Mouse (Mus musculus): ENCODE results near the gene Ube2e2. TPM values are rescaled to one million over a fixed set of nuclear protein-coding genes. Genes with fewer than 3 reads are reported as not detected.

The Ube2e2 gene
- polyA plus RNA-seq, 1 experiment: 43.2 TPM

DNA sequence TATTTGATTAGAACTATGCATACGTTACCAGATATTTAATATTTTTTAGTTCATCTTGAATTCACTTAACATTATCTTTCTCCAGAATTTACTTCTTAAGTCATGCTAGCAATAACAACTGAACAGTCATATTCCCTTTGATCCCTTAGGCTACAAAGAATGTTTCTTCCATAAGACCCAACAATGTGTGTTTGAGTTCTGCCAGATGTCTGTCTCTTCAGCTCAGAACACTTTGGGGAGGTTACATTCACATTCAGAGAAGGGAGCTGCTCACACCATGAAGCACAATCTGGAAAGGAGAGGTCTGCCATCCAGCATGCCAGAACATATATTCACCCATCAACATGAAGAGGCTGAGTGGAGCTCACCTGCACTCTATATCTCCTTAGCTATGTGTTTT lies 65.4 kb downstream of the Ube2e2 start:
- no peaks in the 10 kb centered on the region for H3K36me3 ChIP-seq (ENCODE audit: control insufficient read depth, insufficient read depth, low read length)
- H3K4me1 ChIP-seq (ENCODE audit: control insufficient read depth, insufficient read depth, insufficient read length): no peaks in the 10 kb centered on the region
- DNase-seq (ENCODE audit: low read depth in 1 of 2, low spot score in 2 of 2): no peak
- WGBS: 90% methylated on average over 1 of the region's 1 CpGs
- H3K4me3 ChIP-seq (ENCODE audit: extremely low read depth, insufficient read depth, insufficient read length): no peak overlapping the region
- TF ChIP-seq CTCF (IDR thresholded peaks at IDR 0.05; ENCODE audit: extremely low read depth, insufficient read depth, insufficient read length, insufficient replicate concordance) (no peak), POLR2A (IDR thresholded peaks at IDR 0.05; ENCODE audit: low read depth, low read length) (no peak)
- H3K27ac ChIP-seq (ENCODE audit: insufficient read depth, low read length): no peak overlapping the region
- no peaks in the 10 kb centered on the region for H3K27me3 ChIP-seq (ENCODE audit: control insufficient read depth, insufficient read depth, low read length)

DNA sequence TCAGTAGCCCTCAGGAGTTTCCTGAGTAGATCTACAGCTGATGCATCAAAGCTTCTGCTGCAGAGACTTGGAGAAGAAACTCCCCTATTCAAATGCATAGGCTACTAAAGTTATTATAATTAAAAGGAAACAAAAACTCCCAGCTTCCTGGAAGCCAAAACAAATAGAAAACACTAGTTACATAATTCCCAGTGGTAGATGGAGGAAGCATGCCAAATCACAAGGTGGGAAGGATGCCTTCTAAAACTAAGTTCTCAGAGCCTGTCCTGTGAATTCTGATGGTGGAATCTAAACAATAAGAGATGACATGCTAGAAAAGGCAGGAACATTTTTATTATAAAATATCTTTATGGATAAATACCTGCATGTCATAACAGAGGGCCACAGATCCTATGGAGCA lies 67.3 kb downstream of the Ube2e2 start:
- Histone ChIP-seq H3K27me3 (ENCODE audit: control insufficient read depth, insufficient read depth, low read length) (no peaks in the 10 kb centered on the region), H3K36me3 (ENCODE audit: control insufficient read depth, insufficient read depth, low read length) (no peaks in the 10 kb centered on the region), H3K27ac (ENCODE audit: insufficient read depth, low read length) (no peak overlapping the region), H3K4me3 (ENCODE audit: extremely low read depth, insufficient read depth, insufficient read length) (no peak overlapping the region), H3K4me1 (ENCODE audit: control insufficient read depth, insufficient read depth, insufficient read length) (no peaks in the 10 kb centered on the region)
- TF ChIP-seq CTCF (IDR thresholded peaks at IDR 0.05; ENCODE audit: extremely low read depth, insufficient read depth, insufficient read length, insufficient replicate concordance): no peak
- no peak for TF ChIP-seq POLR2A (IDR thresholded peaks at IDR 0.05; ENCODE audit: low read depth, low read length)
- no peak for DNase-seq (ENCODE audit: low read depth in 1 of 2, low spot score in 2 of 2)

DNA sequence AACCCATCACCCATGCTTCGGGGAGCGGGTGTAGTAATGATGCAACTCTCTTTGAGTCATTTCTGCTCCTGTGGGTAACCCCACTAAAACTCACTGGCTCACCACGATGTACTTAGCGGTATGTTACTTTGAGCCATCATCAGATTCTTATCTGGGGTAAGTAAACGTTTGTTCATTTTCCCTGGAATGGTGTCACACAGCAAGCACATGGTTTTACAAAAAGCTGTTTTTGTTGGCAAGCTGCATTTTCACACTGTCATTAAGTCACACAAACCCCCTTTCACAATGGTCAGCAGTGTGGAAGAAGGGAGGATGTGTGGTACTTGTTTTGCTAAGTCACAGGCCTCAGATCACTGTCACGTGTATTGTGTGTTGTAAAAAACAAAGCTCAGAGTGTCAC lies 73.4 kb downstream of the Ube2e2 start:
- Histone ChIP-seq H3K4me3 (ENCODE audit: extremely low read depth, insufficient read depth, insufficient read length) (no peak overlapping the region), H3K27ac (ENCODE audit: insufficient read depth, low read length) (no peak overlapping the region), H3K4me1 (ENCODE audit: control insufficient read depth, insufficient read depth, insufficient read length) (no peaks in the 10 kb centered on the region), H3K36me3 (ENCODE audit: control insufficient read depth, insufficient read depth, low read length) (no peaks in the 10 kb centered on the region), H3K27me3 (ENCODE audit: control insufficient read depth, insufficient read depth, low read length) (no peaks in the 10 kb centered on the region)
- TF ChIP-seq CTCF (IDR thresholded peaks at IDR 0.05; ENCODE audit: extremely low read depth, insufficient read depth, insufficient read length, insufficient replicate concordance) (no peak), POLR2A (IDR thresholded peaks at IDR 0.05; ENCODE audit: low read depth, low read length) (no peak)
- no peak for DNase-seq (ENCODE audit: low read depth in 1 of 2, low spot score in 2 of 2)
- WGBS: 76% methylated on average over 6 of the region's 6 CpGs

DNA sequence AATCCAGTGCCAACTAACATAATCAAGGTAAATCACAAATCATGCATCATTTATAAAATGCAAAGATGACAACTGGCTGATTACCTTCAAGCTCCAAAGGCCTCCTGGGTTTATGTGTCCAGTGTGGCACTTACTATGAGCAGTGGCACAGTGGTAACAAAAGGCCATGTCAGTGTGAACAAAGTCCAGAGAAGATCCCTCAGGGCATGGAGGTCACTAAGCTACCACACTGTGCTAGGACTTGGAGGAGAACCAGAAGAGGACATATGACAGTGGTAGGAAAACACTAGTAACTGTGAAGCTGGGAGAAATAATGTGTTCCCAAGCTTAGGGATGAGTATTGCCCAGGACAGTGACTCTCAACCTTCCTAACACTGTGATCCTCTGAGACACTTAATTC lies 97.2 kb downstream of the Ube2e2 start:
- Histone ChIP-seq H3K4me1 (ENCODE audit: control insufficient read depth, insufficient read depth, insufficient read length) (no peaks in the 10 kb centered on the region), H3K27ac (ENCODE audit: insufficient read depth, low read length) (no peak overlapping the region), H3K4me3 (ENCODE audit: extremely low read depth, insufficient read depth, insufficient read length) (no peak overlapping the region), H3K36me3 (ENCODE audit: control insufficient read depth, insufficient read depth, low read length) (no peaks in the 10 kb centered on the region), H3K27me3 (ENCODE audit: control insufficient read depth, insufficient read depth, low read length) (no peaks in the 10 kb centered on the region)
- TF ChIP-seq CTCF (IDR thresholded peaks at IDR 0.05; ENCODE audit: extremely low read depth, insufficient read depth, insufficient read length, insufficient replicate concordance) (no peak), POLR2A (IDR thresholded peaks at IDR 0.05; ENCODE audit: low read depth, low read length) (no peak)
- DNase-seq (ENCODE audit: low read depth in 1 of 2, low spot score in 2 of 2): no peak

DNA sequence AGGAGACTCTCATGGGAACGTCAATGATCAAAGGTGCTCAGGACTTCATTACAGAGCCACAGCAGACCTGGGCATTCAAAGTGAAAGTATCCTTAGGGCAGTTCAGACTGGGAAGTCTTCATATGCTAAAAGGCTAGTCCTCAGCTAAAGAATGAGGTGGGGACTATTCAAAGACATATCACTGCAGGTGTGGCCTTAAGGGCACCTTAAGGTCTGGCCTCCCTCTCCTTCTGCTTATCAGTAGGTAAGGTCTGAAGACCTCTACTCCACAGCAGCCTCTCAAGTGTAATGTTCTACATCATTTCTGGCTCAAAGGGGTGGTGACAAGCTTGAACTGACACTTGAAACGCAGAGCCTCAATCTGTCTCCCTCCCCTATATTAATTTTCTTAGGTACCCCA lies 98.3 kb downstream of the Ube2e2 start:
- no peaks in the 10 kb centered on the region for H3K36me3 ChIP-seq (ENCODE audit: control insufficient read depth, insufficient read depth, low read length)
- H3K27me3 ChIP-seq (ENCODE audit: control insufficient read depth, insufficient read depth, low read length): no peaks in the 10 kb centered on the region
- no peaks in the 10 kb centered on the region for H3K4me1 ChIP-seq (ENCODE audit: control insufficient read depth, insufficient read depth, insufficient read length)
- no peak for DNase-seq (ENCODE audit: low read depth in 1 of 2, low spot score in 2 of 2)
- 84% methylated on average over 2 of the region's 2 CpGs for WGBS
- H3K27ac ChIP-seq (ENCODE audit: insufficient read depth, low read length): no peak overlapping the region
- TF ChIP-seq CTCF (IDR thresholded peaks at IDR 0.05; ENCODE audit: extremely low read depth, insufficient read depth, insufficient read length, insufficient replicate concordance): no peak
- no peak for TF ChIP-seq POLR2A (IDR thresholded peaks at IDR 0.05; ENCODE audit: low read depth, low read length)
- H3K4me3 ChIP-seq (ENCODE audit: extremely low read depth, insufficient read depth, insufficient read length): no peak overlapping the region

DNA sequence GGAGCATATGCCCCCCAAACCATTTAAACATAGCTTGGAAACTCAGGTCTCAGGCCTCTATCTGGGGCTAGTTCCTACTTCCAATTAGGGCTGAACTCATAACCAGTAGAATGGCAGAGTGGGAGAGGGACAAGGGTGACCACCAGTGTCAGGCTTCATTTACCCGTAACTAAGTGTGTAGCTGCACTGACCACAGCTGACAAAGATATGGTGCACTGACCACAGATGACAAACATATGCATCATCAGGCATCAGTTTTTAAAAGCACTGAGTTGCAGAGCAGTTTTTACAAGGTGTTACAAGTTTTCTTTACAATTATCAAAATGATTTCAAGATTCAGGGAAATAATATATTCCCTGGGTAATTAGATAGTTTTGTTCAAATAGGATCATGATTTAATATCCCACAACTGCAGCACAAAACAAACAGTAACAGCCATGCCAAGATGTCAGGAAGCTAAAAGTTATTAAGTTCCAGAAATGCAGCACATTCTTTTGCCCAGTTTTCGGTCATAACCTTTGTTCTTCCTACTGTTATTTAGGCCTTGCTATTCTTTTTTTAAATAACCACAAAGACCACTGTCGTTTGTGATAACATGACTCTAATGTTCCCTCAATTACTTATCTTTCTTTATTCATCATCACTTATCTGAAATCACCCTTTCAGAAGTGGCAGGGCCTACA lies 114.9 kb downstream of the Ube2e2 start:
- TF ChIP-seq POLR2A (IDR thresholded peaks at IDR 0.05; ENCODE audit: low read depth, low read length) (no peak), CTCF (IDR thresholded peaks at IDR 0.05; ENCODE audit: extremely low read depth, insufficient read depth, insufficient read length, insufficient replicate concordance) (no peak)
- no peak for DNase-seq (ENCODE audit: low read depth in 1 of 2, low spot score in 2 of 2)
- no peaks in the 10 kb centered on the region for H3K36me3 ChIP-seq (ENCODE audit: control insufficient read depth, insufficient read depth, low read length)
- no peaks in the 10 kb centered on the region for H3K27me3 ChIP-seq (ENCODE audit: control insufficient read depth, insufficient read depth, low read length)
- WGBS: 66% methylated on average over 3 of the region's 3 CpGs
- no peaks in the 10 kb centered on the region for H3K4me1 ChIP-seq (ENCODE audit: control insufficient read depth, insufficient read depth, insufficient read length)
- no peak overlapping the region for H3K4me3 ChIP-seq (ENCODE audit: extremely low read depth, insufficient read depth, insufficient read length)
- no peak overlapping the region for H3K27ac ChIP-seq (ENCODE audit: insufficient read depth, low read length)

DNA sequence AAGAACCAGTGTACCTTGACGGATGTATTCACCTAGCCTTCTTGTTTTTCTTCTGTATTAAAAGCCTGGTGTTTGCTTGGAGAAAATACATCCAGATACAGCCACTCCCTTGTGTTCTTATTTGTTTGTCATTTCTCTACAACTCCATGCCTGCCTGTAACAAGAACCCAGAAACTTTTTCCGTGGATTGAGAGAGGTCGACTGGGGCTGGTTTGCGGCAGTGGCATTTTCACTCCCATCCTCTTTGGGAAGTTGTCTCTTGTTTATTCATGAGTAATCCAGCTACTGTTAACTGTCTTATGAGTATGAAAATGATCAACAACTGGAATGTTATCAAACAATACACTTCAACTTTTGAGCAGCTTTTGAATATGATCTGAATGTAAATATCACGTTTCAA lies 115.8 kb downstream of the Ube2e2 start:
- DNase-seq (ENCODE audit: low read depth in 1 of 2, low spot score in 2 of 2): no peak
- H3K27me3 ChIP-seq (ENCODE audit: control insufficient read depth, insufficient read depth, low read length): no peaks in the 10 kb centered on the region
- TF ChIP-seq CTCF (IDR thresholded peaks at IDR 0.05; ENCODE audit: extremely low read depth, insufficient read depth, insufficient read length, insufficient replicate concordance) (no peak), POLR2A (IDR thresholded peaks at IDR 0.05; ENCODE audit: low read depth, low read length) (no peak)

More for the DNA sequence above, 115.8 kb downstream of the Ube2e2 start:
- Histone ChIP-seq H3K4me1 (ENCODE audit: control insufficient read depth, insufficient read depth, insufficient read length) (no peaks in the 10 kb centered on the region), H3K36me3 (ENCODE audit: control insufficient read depth, insufficient read depth, low read length) (no peaks in the 10 kb centered on the region), H3K4me3 (ENCODE audit: extremely low read depth, insufficient read depth, insufficient read length) (no peak overlapping the region), H3K27ac (ENCODE audit: insufficient read depth, low read length) (no peak overlapping the region)
- 87% methylated on average over 5 of the region's 5 CpGs for WGBS

All from spleen, adult 2 months (tissue).